Mouse (Mus musculus) T-helper 2 cell (primary cell): ENCODE measurements around the gene Pcsk6.

ENCODE experiments used
- in situ Hi-C: fragments of 300-600 bp; cut with MboI, MseI; formaldehyde crosslinking; loops from one replicate; pipeline ENCODE4 v1.15.1; 2025; ENCODE audit warnings: high pct_unique_total_duplicates

Gene Pcsk6

GRCm38 (mm10) chr7:65940988-65941387 is 79.5 kb downstream of the Pcsk6 start:
- in situ Hi-C loops, result loop anchor here (25.0 kb wide), 1 partner anchor 854 kb away; no protein-coding TSS in a partner anchor

GRCm38 (mm10) chr7:65945342-65945993 is 83.9 kb downstream of the Pcsk6 start:
- in situ Hi-C loops, result loop anchor here (25.0 kb wide), 1 partner anchor 858 kb away; no protein-coding TSS in a partner anchor

GRCm38 (mm10) chr7:65946397-65946796 is 84.9 kb downstream of the Pcsk6 start:
- in situ Hi-C loops, result loop anchor here (25.0 kb wide), 1 partner anchor 859 kb away; no protein-coding TSS in a partner anchor

GRCm38 (mm10) chr7:65948891-65949290 is 87.4 kb downstream of the Pcsk6 start:
- in situ Hi-C loops, result loop anchor here (25.0 kb wide), 1 partner anchor 862 kb away; no protein-coding TSS in a partner anchor

GRCm38 (mm10) chr7:65954583-65954982 is 93.0 kb downstream of the Pcsk6 start:
- in situ Hi-C loops, result no loop called here

- in situ Hi-C loops, result no loop called here
These were observed 94.0 kb downstream of the Pcsk6 start for GRCm38 (mm10) chr7:65955304-65956220.

- in situ Hi-C loops, result no loop called here
These were observed 95.7 kb downstream of the Pcsk6 start for GRCm38 (mm10) chr7:65957245-65957644.

GRCm38 (mm10) chr7:65958105-65958504 is 96.6 kb downstream of the Pcsk6 start:
- in situ Hi-C loops, result no loop called here

- in situ Hi-C loops, result no loop called here
These were observed 97.8 kb downstream of the Pcsk6 start for GRCm38 (mm10) chr7:65959221-65959924.

GRCm38 (mm10) chr7:65962611-65963010 is 101.1 kb downstream of the Pcsk6 start:
- in situ Hi-C loops, result no loop called here

- in situ Hi-C loops, result no loop called here
These were observed 102.9 kb downstream of the Pcsk6 start for GRCm38 (mm10) chr7:65964398-65964797.

- in situ Hi-C loops, result no loop called here
These were observed 109.8 kb downstream of the Pcsk6 start for GRCm38 (mm10) chr7:65971301-65971700.

- in situ Hi-C loops, result no loop called here
These were observed 115.8 kb downstream of the Pcsk6 start for GRCm38 (mm10) chr7:65977286-65977685.

- in situ Hi-C loops, result no loop called here
These were observed 116.4 kb downstream of the Pcsk6 start for GRCm38 (mm10) chr7:65977977-65978376.

- in situ Hi-C loops, result no loop called here
These were observed 117.7 kb downstream of the Pcsk6 start for GRCm38 (mm10) chr7:65978996-65979823.

GRCm38 (mm10) chr7:65980000-65980399 is 118.5 kb downstream of the Pcsk6 start:
- in situ Hi-C loops, result no loop called here

- in situ Hi-C loops, result no loop called here
These were observed 120.5 kb downstream of the Pcsk6 start for GRCm38 (mm10) chr7:65982057-65982456.

- in situ Hi-C loops, result no loop called here
These were observed 126.7 kb downstream of the Pcsk6 start for GRCm38 (mm10) chr7:65988249-65988648.

GRCm38 (mm10) chr7:65988709-65989108 is 127.2 kb downstream of the Pcsk6 start:
- in situ Hi-C loops, result no loop called here

- in situ Hi-C loops, result no loop called here
These were observed 130.8 kb downstream of the Pcsk6 start for GRCm38 (mm10) chr7:65992329-65992728.

GRCm38 (mm10) chr7:65993410-65993809 is 131.9 kb downstream of the Pcsk6 start:
- in situ Hi-C loops, result no loop called here
